Mouse (Mus musculus) kidney, embryonic 16.5 days (tissue): ENCODE measurements around the gene Phactr4. TPM values are rescaled to one million over a fixed set of nuclear protein-coding genes. Genes with fewer than 3 reads are reported as not detected.

Experiments
- ATAC-seq: fragments of 200-750 bp; cut with Nextera tagmentation; 2 replicates; pipeline ENCODE4 v1.8.0; 2017; ENCODE audit warnings: moderate TSS enrichment; ENCODE audit not compliant: low FRiP score, low TSS enrichment
- H3K27ac ChIP-seq: fragments of 300-500 bp; sonication (generic); 2 replicates; pipeline ENCODE4 v1.5.1; 2014; ENCODE audit warnings: low read length
- H3K27me3 ChIP-seq: fragments of 300-500 bp; sonication (generic); 2 replicates; pipeline ENCODE4 v1.6.1; 2014; ENCODE audit warnings: low read length, control low read depth, mixed read lengths; ENCODE audit not compliant: insufficient read depth
- H3K36me3 ChIP-seq: fragments of 300-500 bp; sonication (generic); 2 replicates; pipeline ENCODE4 v1.6.1; 2014; ENCODE audit warnings: low read length, control low read depth, mixed read lengths; ENCODE audit not compliant: insufficient read depth
- H3K4me1 ChIP-seq: fragments of 300-500 bp; sonication (generic); 2 replicates; pipeline ENCODE4 v1.6.1; 2014; ENCODE audit warnings: low read length, control low read depth, mixed read lengths; ENCODE audit not compliant: insufficient read depth
- H3K4me2 ChIP-seq: fragments of 300-500 bp; sonication (generic); replicated peaks from 2 replicates; pipeline ENCODE4 v1.6.1; 2014; ENCODE audit warnings: low read depth, low read length
- H3K4me3 ChIP-seq: fragments of 300-500 bp; sonication (generic); 2 replicates; pipeline ENCODE4 v1.5.1; 2014; ENCODE audit warnings: mild to moderate bottlenecking, low read length
- H3K9ac ChIP-seq: fragments of 300-500 bp; sonication (generic); replicated peaks from 2 replicates; pipeline ENCODE4 v1.6.1; 2014; ENCODE audit warnings: low read length
- H3K9me3 ChIP-seq: fragments of 300-500 bp; sonication (generic); 2 replicates; pipeline ENCODE4 v1.6.1; 2016; ENCODE audit warnings: low read length, control low read depth
- WGBS: fragments of 180-500 bp; shearing (Covaris S2); extraction: QIAGEN DNeasy Blood & Tissue Kit; methylation state at CpG from one replicate; pipeline ENCODE4 v1.1.7; 2014; 5-methylcytosine and 5-hydroxymethylcytosine counted together
- polyA plus RNA-seq: library from polyadenylated mRNA; unstranded; fragments of >200 nt; fragmentation: Nextera tagmentation; extraction: Ambion mirVana; gene quantifications from 2 replicates; pipeline ENCODE4 v1.2.1, GENCODE M21; 2015

The Phactr4 gene
- polyA plus RNA-seq, 1 experiment from 2014 or later: 23.7 TPM

GRCm38 (mm10) chr4:132346261-132346660 is 76.0 kb downstream of the Phactr4 start:
- Histone ChIP-seq H3K9me3 (no peaks in the 10 kb centered on the region), H3K27ac (peak overlapping the region; percentile 50), H3K36me3 (peaks cover 7% of the 10 kb centered on the region; the same call in 1 of the 2 replicates), H3K27me3 (no peaks in the 10 kb centered on the region), H3K9ac (no peak overlapping the region), H3K4me2 (no peak overlapping the region), H3K4me3 (no peak overlapping the region), H3K4me1 (peaks cover 30% of the 10 kb centered on the region)
- 72% methylated on average over 4 of the region's 4 CpGs for WGBS
- 0 out of 2 replicates have a peak, but pooled peaks have one; percentile 3 for ATAC-seq

- ATAC-seq: 0 out of 2 replicates have a peak, but pooled peaks have one; percentile 16
- no peak overlapping the region for H3K4me2 ChIP-seq
- 49% methylated on average over 5 of the region's 5 CpGs for WGBS
- peaks cover 26% of the 10 kb centered on the region for H3K4me1 ChIP-seq
- H3K9me3 ChIP-seq: no peaks in the 10 kb centered on the region
- peaks cover 4% of the 10 kb centered on the region; the same call in 1 of the 2 replicates for H3K36me3 ChIP-seq
- H3K9ac ChIP-seq: no peak overlapping the region
- peak overlapping the region; percentile 50 for H3K27ac ChIP-seq
- peak overlapping the region; percentile 83 for H3K4me3 ChIP-seq
- H3K27me3 ChIP-seq: no peaks in the 10 kb centered on the region
These were observed 76.5 kb downstream of the Phactr4 start for GRCm38 (mm10) chr4:132345843-132346212.

DNA sequence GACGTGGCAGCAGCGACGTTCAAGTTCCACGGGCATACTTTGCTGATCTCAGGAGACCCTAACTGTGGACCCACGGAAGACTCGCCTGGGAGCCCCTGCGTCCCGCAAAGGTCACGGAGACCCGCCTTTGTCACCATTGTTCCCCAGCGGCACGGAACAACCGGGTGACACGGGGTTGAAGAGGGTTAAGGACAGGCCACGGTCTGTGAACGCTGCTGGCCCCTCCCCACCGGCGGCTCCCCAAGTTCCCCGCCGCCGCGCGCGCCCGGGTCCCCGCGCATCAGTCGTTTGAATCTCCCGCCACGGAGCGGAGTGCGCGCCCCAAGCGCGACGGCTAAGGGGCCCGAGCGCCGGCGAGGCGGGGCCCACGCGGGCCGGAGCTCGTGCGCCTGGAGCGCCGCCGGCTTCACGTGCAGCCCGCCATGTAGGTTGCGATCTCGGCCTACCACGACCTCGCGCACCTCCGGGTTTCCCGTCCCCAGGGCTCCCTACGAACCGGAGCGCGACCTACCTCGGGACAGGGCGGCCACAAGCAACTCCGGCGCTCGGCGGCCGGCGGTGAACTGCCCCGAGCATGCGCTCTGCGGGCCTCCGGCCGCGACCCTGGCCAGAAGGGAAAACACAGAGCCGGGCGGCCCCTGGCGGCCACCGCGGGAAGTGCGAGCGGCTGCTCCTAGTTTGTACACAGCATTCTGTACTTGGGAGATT is 77.0 kb downstream of the Phactr4 start:
- Histone ChIP-seq H3K4me2 (peak overlapping the region; percentile 97), H3K4me1 (peaks cover 25% of the 10 kb centered on the region), H3K4me3 (peak overlapping the region; percentile 83), H3K36me3 (no peaks in the 10 kb centered on the region), H3K27ac (peak overlapping the region; percentile 49; the same call in 1 of the 2 replicates), H3K9ac (peak overlapping the region; percentile 80), H3K9me3 (no peaks in the 10 kb centered on the region), H3K27me3 (no peaks in the 10 kb centered on the region)
- ATAC-seq: peak; percentile 92
- under 1% methylated on average over 83 of the region's 83 CpGs for WGBS

DNA sequence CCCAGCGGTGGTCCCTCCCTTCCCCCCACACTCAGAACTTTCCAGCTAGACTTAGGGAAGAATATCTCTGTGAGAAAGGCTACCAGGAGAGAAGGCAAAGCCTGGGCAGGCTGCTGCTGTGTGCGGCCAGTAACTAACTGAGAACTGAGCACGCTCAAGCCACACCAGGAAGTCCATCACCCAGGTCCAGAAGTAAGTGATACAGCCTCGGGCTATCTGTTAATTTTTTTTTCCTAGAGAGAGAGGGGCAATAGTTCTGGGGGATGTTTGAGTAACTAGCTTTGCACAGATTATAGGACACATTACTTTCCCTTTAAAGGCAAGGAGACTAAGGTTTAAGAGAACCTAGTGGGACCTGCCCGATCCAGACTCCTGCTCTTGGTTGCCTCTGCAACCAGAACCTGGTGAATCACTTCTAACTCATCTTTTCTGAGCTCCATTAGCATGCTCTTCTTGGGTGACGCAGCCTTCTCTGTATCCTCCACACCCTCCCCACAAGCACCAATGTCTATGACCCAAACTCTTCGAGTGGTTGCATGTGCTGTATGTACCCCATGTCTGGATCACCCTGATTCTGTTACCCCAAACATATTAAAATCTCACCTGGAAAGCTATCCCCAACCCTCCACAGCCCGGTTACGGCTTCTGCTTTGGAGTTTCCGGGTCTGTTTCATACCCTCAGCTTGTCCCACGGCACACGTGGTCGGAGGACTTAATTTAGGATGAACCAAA is 77.7 kb downstream of the Phactr4 start:
- H3K4me3 ChIP-seq: peak overlapping the region; percentile 83
- peak overlapping the region; percentile 80 for H3K9ac ChIP-seq
- peak overlapping the region; percentile 49; the same call in 1 of the 2 replicates for H3K27ac ChIP-seq
- H3K27me3 ChIP-seq: no peaks in the 10 kb centered on the region
- H3K4me1 ChIP-seq: peaks cover 25% of the 10 kb centered on the region
- 0 out of 2 replicates have a peak, but pooled peaks have one; percentile 8 for ATAC-seq
- 3% methylated on average over 13 of the region's 13 CpGs for whole genome bisulfite sequencing
- H3K36me3 ChIP-seq: peaks cover 3% of the 10 kb centered on the region; the same call in 1 of the 2 replicates
- peak overlapping the region; percentile 97 for H3K4me2 ChIP-seq
- H3K9me3 ChIP-seq: no peaks in the 10 kb centered on the region

- Histone ChIP-seq H3K4me1 (peaks cover 25% of the 10 kb centered on the region), H3K9ac (no peak overlapping the region), H3K9me3 (no peaks in the 10 kb centered on the region), H3K4me3 (no peak overlapping the region), H3K27ac (no peak overlapping the region), H3K36me3 (peaks cover 30% of the 10 kb centered on the region), H3K4me2 (no peak overlapping the region), H3K27me3 (no peaks in the 10 kb centered on the region)
- 91% methylated on average over 3 of the region's 3 CpGs for WGBS
- ATAC-seq: no peak
These were observed 80.8 kb downstream of the Phactr4 start for GRCm38 (mm10) chr4:132341451-132341850.

GRCm38 (mm10) chr4:132338943-132339342 is 83.3 kb downstream of the Phactr4 start:
- no peak overlapping the region for H3K4me2 ChIP-seq
- H3K27ac ChIP-seq: no peak overlapping the region
- no peaks in the 10 kb centered on the region for H3K9me3 ChIP-seq
- H3K4me1 ChIP-seq: peaks cover 12% of the 10 kb centered on the region
- no peaks in the 10 kb centered on the region for H3K27me3 ChIP-seq
- no peak for ATAC-seq
- no peak overlapping the region for H3K9ac ChIP-seq
- H3K4me3 ChIP-seq: no peak overlapping the region
- 89% methylated on average over 13 of the region's 13 CpGs for WGBS
- H3K36me3 ChIP-seq: peaks cover 49% of the 10 kb centered on the region

- Histone ChIP-seq H3K4me3 (no peak overlapping the region), H3K27ac (no peak overlapping the region), H3K4me2 (no peak overlapping the region), H3K27me3 (no peaks in the 10 kb centered on the region), H3K4me1 (peaks cover 14% of the 10 kb centered on the region), H3K36me3 (peaks cover 50% of the 10 kb centered on the region), H3K9ac (no peak overlapping the region), H3K9me3 (no peaks in the 10 kb centered on the region)
- 89% methylated on average over 6 of the region's 6 CpGs for WGBS
- ATAC-seq: no peak
These were observed 89.4 kb downstream of the Phactr4 start for GRCm38 (mm10) chr4:132332880-132333279.

GRCm38 (mm10) chr4:132331960-132332359 is 90.3 kb downstream of the Phactr4 start:
- Histone ChIP-seq H3K4me2 (no peak overlapping the region), H3K27ac (no peak overlapping the region), H3K27me3 (no peaks in the 10 kb centered on the region), H3K36me3 (peaks cover 43% of the 10 kb centered on the region), H3K9ac (no peak overlapping the region), H3K4me3 (no peak overlapping the region), H3K4me1 (peaks cover 14% of the 10 kb centered on the region), H3K9me3 (no peaks in the 10 kb centered on the region)
- no peak for ATAC-seq
- WGBS: 74% methylated on average over 3 of the region's 3 CpGs

DNA sequence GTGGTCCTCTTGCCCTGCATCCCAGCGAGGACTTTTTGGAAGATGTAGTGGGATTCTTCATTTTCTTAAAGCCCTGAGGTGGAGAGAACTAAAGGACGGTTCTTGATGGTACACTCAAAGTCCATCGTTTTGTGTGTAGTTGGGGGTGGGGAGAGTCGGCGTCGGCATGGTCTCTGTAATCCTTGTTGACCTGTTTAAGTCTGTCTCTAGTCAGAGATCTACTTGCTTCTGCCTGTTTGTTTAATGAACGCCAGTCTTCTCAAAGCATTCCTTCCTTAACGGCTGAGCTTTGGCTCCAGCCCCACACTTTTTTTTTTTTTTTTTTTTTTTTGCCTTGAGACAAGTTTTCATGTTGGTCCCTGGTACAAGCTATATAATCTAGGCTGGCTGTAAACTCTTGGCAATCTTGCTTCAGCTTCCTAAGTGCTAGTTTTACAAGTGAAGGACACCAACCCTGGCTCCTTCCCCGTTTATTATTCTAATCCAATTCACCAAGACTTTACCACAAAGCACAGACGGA is 92.4 kb downstream of the Phactr4 start:
- H3K9me3 ChIP-seq: no peaks in the 10 kb centered on the region
- no peaks in the 10 kb centered on the region for H3K27me3 ChIP-seq
- peaks cover 14% of the 10 kb centered on the region for H3K4me1 ChIP-seq
- 7% methylated on average over 10 of the region's 10 CpGs for WGBS
- peak overlapping the region; percentile 93 for H3K9ac ChIP-seq
- H3K36me3 ChIP-seq: peaks cover 38% of the 10 kb centered on the region
- H3K4me3 ChIP-seq: peak overlapping the region; percentile 80
- peak overlapping the region; percentile 80 for H3K4me2 ChIP-seq
- ATAC-seq: peak; percentile 17
- peak overlapping the region; percentile 93 for H3K27ac ChIP-seq
